10 mouse cellular contexts compared by ENCODE assay signal in the genomic region with DNA sequence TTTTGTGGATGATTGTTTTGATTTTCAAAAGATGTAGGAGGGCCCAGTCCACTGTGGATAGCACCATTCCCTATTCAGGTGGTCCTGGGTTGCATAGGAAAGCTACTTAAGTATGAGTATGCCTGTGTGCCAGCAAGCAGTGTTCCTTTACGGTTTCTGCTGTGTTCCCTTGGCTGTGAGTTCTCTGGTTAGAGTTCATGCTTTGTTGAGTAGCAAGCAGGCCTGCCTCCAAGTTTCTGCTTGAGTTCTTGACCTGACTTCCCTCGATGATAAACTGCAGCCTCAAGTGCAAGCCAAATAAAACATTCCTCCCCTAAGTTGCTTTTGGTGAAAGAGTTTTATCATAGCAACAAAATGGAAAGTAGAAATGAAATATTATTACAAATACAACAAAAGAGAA.
DNase-seq lines count a peak whose midpoint lies in the region; ATAC-seq and TF ChIP-seq lines count a peak whose summit lies in the region.
"Had no signal": no experiment of that assay in that cellular context is flagged by ENCODE, and none has a peak within 500 bp of the region (broad histone marks: within the 10 kb centered on the region; RNA-seq: fewer than 3 reads in every experiment).

No protein-coding gene starts in this region.

- no peaks in the 10 kb centered on the region for H3K9me3 ChIP-seq in lung, postnatal 0 days (ENCODE audit: low read length)
- H3K9me3 ChIP-seq in heart, embryonic 13.5 days: no peaks in the 10 kb centered on the region
- H3K9me3 ChIP-seq in kidney, embryonic 14.5 days (ENCODE audit: control insufficient read depth, low read length): no peaks in the 10 kb centered on the region

- 26% methylated on average over 2 of the region's 2 CpGs for WGBS in lung, postnatal 0 days
- WGBS in heart, embryonic 13.5 days: 41% methylated on average over 2 of the region's 2 CpGs
- 37% methylated on average over 2 of the region's 2 CpGs for WGBS in kidney, embryonic 14.5 days

- no peak for ATAC-seq in lung, postnatal 0 days
- ATAC-seq in heart, embryonic 13.5 days (ENCODE audit: extremely low read depth, insufficient number of reproducible peaks, low FRiP score, low TSS enrichment): no peak
- peak; percentile 69; the same call in 1 of the 2 replicates for ATAC-seq in kidney, embryonic 14.5 days (ENCODE audit: low FRiP score, low TSS enrichment)

- no peak overlapping the region for H3K4me3 ChIP-seq in lung, postnatal 0 days (ENCODE audit: low read depth, low read length)
- no peak overlapping the region for H3K4me3 ChIP-seq in heart, embryonic 13.5 days
- no peak overlapping the region for H3K4me3 ChIP-seq in kidney, embryonic 14.5 days (ENCODE audit: low read length)
- H3K4me3 ChIP-seq: left cerebral cortex, adult 2 months; megakaryocyte, embryonic 14.5 days had no signal

- DNase-seq in lung, postnatal 10 days: peak; percentile 8
- no peak for DNase-seq in lung, postnatal 0 days (ENCODE audit: low spot score)
- DNase-seq in skeletal muscle tissue, adult 2 months (ENCODE audit: low read depth, low spot score): peak; percentile 3
- DNase-seq in neural tube, embryonic 10.5 days (ENCODE audit: extremely low spot score, low spot score): no peak
- DNase-seq in cerebellum, postnatal 4 days (ENCODE audit: low spot score in 2 of 2): no peak
- DNase-seq: cerebellum, adult 11-12 months had no signal

- TF ChIP-seq CTCF in lung, postnatal 0 days (IDR thresholded peaks at IDR 0.05): no peak

- H3K27ac ChIP-seq in lung, postnatal 0 days (ENCODE audit: low read length): no peak overlapping the region
- peak overlapping the region; percentile 2; the same call in 1 of the 2 replicates for H3K27ac ChIP-seq in heart, embryonic 13.5 days (replicated peaks)
- no peak overlapping the region; the same call in 1 of the 2 replicates for H3K27ac ChIP-seq in kidney, embryonic 14.5 days (ENCODE audit: low read depth, low read length)
- H3K27ac ChIP-seq: left cerebral cortex, adult 2 months had no signal

- no peak for TF ChIP-seq EP300 in lung, postnatal 0 days (IDR thresholded peaks at IDR 0.05)

- no peaks in the 10 kb centered on the region for H3K4me1 ChIP-seq in lung, postnatal 0 days (ENCODE audit: insufficient read depth, low read depth, low read length)
- no peaks in the 10 kb centered on the region for H3K4me1 ChIP-seq in heart, embryonic 13.5 days
- H3K4me1 ChIP-seq in kidney, embryonic 14.5 days (ENCODE audit: control insufficient read depth, insufficient read depth, low read length): no peaks in the 10 kb centered on the region
- H3K4me1 ChIP-seq: megakaryocyte, embryonic 14.5 days had no signal

- no peak overlapping the region for H3K9ac ChIP-seq in lung, postnatal 0 days (replicated peaks; ENCODE audit: low read depth)
- no peak overlapping the region for H3K9ac ChIP-seq in heart, embryonic 13.5 days
- H3K9ac ChIP-seq in kidney, embryonic 14.5 days (ENCODE audit: low read depth, low read length): no peak overlapping the region

- no peaks in the 10 kb centered on the region for H3K36me3 ChIP-seq in lung, postnatal 0 days (ENCODE audit: insufficient read depth, low read length)
- H3K36me3 ChIP-seq in heart, embryonic 13.5 days: no peaks in the 10 kb centered on the region
- no peaks in the 10 kb centered on the region for H3K36me3 ChIP-seq in kidney, embryonic 14.5 days (ENCODE audit: control insufficient read depth, insufficient read depth, low read length)

- no peak overlapping the region for H3K4me2 ChIP-seq in lung, postnatal 0 days (replicated peaks; ENCODE audit: low read depth, low read length)
- no peak overlapping the region for H3K4me2 ChIP-seq in heart, embryonic 13.5 days
- H3K4me2 ChIP-seq in kidney, embryonic 14.5 days (replicated peaks; ENCODE audit: low read depth, low read length): no peak overlapping the region

- H3K27me3 ChIP-seq in lung, postnatal 0 days (replicated peaks; ENCODE audit: insufficient read depth, low read length): no peaks in the 10 kb centered on the region
- no peaks in the 10 kb centered on the region for H3K27me3 ChIP-seq in heart, embryonic 13.5 days (replicated peaks)
- no peaks in the 10 kb centered on the region for H3K27me3 ChIP-seq in kidney, embryonic 14.5 days (ENCODE audit: control insufficient read depth, insufficient read depth, low read length)
- H3K27me3 ChIP-seq: megakaryocyte, embryonic 14.5 days had no signal

Comparison
In these comparisons a context has a peak if more than half of its experiments do, and no peak if none do; other contexts are left out.
1. DNase-seq: peak in lung, postnatal 10 days (single experiment) and skeletal muscle tissue, adult 2 months (single experiment); none in lung, postnatal 0 days (single experiment), neural tube, embryonic 10.5 days (single experiment) and cerebellum, postnatal 4 days (0 of 2).